Mouse (Mus musculus) ZHBTc4 (cell line): ENCODE results near the gene Eif3c.

Experiments
- DNase-seq: peaks from one replicate; pipeline ENCODE4 v3.0.0-alpha.2; 2011; ENCODE audit warnings: low read depth, low spot score

Gene Eif3c

DNA sequence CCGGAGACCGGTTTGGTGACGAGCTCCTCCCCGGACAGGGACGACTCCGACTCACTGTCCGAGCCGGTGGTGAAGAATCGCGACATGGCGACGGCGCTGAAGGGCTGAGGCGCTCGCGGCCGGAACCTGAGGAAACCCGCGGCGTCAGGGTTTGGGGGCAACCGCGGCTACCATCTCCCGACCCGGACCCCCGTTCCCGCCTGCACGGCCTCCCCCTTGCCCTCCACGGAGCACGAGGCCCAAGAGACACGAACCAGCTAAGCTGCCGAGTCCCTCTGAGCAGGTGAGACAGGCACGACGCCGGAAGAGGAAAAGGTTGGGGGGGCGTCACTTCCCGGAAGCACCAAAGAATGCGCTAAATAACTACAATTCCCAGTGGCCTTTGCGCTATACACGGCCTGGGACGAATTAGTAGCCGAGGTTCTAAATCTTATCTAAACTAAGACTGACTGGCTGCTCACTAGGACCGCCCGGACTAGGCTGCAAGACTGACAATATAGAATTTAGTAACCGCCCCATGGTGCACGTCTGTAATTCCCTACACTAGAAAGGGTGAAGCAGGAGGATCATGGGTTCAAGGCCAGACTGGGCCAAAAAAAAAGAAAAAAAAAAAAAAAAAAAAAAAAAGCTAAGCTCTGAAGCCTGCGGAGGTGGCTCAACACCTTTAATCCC lies at the start of gene Eif3c:
Gene Eif3c, minus strand, starts transcription at position 318 of the 672 bp plus-strand sequence.
- DNase-seq: peak; percentile 94

DNA sequence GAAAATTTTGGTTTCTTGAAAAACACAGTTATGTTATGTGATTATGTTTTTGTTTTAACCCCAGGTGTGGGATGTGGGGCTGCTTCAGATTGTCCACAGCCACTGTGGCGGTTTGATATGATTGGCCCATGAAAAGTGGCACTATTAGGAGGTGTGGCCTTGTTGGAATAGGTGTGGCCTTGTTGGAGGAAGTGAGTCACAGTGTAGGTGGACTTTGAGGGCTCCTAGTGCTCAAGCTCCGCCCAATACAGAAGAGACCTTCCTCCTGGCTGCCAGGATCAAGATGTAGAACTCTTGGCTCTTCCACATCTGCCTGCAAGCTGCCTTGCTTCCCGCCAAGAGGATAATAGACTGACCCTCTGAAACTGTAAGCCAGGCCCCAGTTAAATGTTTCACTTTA lies 46.5 kb upstream of the Eif3c start:
- peak; percentile 76 for DNase-seq

DNA sequence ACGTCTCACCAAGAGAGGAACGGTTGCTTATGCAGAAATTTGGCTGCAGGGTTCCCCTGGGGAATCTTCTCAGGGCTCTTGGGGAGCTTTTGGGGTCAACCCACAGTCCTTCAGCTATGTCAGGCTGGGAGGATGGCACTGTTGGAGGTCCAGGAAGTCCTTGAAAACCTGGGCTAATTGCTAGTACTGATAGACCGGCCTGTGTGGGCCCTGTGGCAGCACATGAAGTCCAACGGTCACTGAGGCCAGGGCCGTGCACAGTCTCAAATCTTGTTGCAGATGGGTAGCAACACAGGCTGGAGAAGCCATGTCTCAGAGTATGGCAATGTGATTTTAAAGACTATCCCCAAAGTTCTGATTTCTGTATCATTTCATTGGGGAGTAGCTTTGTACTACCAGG lies 41.6 kb upstream of the Eif3c start:
- DNase-seq: no peak

- no peak for DNase-seq
These were observed 40.9 kb upstream of the Eif3c start for GRCm38 (mm10) chr7:126607064-126607463.

GRCm38 (mm10) chr7:126606611-126607010 lies 40.4 kb upstream of the Eif3c start:
- no peak for DNase-seq

GRCm38 (mm10) chr7:126602650-126603049 lies 36.4 kb upstream of the Eif3c start:
- no peak for DNase-seq

GRCm38 (mm10) chr7:126601896-126602295 lies 35.7 kb upstream of the Eif3c start:
- DNase-seq: no peak

- no peak for DNase-seq
These were observed 32.7 kb upstream of the Eif3c start for GRCm38 (mm10) chr7:126598919-126599318.

DNA sequence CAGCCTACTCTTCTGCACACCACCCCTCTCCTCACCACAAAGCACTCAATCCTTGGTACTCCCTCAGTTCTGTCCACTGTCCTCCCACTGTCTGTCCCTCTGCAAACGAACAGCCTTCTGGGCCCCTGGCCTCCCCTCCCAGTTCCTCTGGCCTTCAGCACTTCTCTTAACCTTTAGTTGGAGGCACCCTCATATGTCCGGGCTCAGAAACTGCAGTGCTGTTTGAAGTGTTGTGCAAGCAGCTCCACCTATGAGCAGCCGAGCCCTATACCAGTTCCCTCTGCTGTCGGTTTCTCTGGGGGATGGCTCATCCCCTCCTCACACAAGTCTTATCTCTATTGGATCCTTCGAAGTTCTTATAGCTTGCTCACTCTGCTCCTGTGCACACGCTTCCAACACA lies 30.2 kb upstream of the Eif3c start:
- no peak for DNase-seq

GRCm38 (mm10) chr7:126595890-126596289 lies 29.7 kb upstream of the Eif3c start:
- DNase-seq: no peak

DNA sequence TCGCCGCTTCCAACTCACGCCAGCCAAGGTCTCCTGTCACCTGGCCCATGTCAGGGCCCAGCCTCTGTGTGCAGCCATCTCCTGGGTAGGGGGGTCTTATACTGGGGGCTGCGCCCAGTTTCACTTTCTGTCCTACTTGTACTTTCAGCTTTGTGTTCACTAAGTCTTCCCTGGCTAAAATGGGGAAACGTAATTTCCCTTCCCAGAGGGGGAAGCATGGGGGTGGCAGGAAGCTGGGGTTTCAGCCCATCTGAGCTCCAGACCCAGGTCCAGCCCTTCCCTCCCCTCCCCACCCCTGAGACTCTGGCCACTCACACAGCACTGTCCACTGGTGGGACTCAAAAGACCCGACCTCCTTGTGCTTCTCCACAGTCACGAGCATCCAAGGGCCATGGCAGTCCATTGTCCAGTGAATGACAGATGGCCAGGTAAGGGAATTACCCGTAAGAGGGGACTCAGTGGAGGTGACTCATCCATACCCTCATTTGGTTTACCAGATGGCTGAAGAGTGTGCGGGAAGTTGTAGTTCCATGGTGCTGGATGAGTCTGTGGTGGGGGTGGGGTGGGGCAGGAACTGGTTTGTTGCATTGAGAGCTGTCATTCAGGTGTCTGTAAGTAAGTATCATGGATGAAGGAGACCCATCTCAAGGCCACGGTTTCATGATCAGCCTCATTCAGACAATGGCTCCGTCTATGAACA lies 28.8 kb upstream of the Eif3c start, which contains the start of gene Il27:
Gene Il27, minus strand, starts transcription at position 80 of the 700 bp plus-strand sequence.
- no peak for DNase-seq

DNA sequence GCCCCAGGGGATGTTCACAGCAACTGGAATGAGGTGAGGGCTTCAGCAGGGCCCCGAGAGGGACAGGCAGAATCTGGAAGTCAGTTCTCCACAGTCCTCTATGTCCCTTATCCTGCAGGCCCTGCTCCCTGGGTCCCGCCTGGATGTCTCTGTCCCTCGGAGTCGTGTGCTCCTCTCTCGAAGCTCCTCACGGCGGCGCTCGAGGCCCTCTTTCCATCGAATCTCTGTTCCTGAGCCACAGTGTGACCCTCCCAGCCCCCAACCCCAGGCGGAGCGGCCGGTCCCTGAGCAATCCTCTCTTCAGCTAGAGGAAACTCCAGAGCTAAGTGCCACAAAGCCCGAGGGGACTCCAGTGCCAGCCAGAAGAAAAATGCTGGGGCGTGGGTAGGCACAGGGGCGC lies 21.6 kb upstream of the Eif3c start:
- peak; percentile 91 for DNase-seq

DNA sequence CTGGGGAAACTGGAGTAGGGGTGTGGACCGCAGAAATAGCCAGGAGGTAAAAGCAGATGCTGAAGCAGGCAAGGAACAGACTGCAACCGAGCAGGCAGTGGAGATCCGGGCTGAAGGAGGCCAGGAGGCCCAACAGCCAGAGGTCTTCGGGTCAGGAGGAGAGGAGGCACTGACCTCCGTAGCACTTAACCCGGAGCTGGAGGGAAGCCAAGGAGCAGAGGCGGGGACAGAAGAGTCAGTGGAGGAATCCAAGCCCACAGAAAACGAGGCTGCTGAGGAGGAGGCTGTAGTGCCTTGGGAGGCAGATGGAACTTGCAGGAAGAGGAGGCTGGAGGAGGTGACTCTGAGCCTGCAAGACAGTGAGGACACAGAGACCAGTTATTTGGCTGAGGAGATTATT lies 20.6 kb upstream of the Eif3c start:
- DNase-seq: no peak

- DNase-seq: no peak
These were observed 19.5 kb upstream of the Eif3c start, which contains the start of gene Cln3 for GRCm38 (mm10) chr7:126585717-126586116. Cln3 (minus strand) TSS chr7:126585817.

- peak; percentile 39 for DNase-seq
These were observed 18.3 kb upstream of the Eif3c start, which contains the start of gene Apobr for GRCm38 (mm10) chr7:126584506-126584977. Apobr (plus strand) TSS chr7:126584942.

GRCm38 (mm10) chr7:126583761-126584160 lies 17.6 kb upstream of the Eif3c start:
- peak; percentile 16 for DNase-seq

DNA sequence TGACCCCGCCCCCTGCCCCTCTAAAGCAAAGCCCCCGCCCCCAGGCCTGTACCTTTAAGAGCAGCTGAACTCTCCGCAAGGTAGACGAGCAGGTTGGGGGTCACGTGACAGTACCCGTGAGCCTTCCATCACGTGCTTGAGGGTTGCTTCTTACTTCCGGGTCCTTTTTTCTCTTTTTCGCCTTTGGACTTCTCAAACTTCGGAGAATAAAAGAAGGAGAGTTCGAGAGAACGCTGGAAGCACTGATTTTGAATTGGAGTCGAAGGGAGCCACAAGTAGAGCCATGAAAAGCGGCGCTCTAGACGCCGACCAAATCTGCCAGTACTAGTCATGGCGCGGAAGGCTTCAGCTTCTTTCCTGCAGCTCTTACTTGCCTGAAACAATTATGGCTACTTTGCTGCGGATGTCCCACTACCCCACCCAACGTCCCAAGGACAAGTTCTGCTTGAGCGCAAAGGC lies 17.1 kb upstream of the Eif3c start:
- peak; percentile 95 for DNase-seq

DNA sequence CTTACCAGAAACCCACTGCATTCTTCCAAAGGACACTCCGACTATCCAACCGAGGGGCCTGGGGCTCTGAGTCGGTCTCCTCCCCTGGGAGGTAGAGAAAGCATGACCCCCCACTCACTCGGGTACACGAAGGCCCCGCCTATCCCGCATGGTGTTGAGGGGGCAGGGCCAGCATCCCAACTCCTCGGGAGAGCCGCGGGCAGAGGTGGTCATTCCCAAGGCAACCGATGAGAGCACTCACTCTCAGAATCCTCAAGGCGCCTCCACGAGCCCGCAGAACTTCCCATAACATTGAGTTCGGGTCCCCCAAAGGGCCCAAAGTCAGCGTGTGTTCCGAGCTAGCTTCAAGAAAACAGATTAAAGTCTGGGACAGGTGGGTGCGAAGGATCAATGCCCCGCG lies 16.5 kb upstream of the Eif3c start:
- DNase-seq: peak; percentile 55

DNA sequence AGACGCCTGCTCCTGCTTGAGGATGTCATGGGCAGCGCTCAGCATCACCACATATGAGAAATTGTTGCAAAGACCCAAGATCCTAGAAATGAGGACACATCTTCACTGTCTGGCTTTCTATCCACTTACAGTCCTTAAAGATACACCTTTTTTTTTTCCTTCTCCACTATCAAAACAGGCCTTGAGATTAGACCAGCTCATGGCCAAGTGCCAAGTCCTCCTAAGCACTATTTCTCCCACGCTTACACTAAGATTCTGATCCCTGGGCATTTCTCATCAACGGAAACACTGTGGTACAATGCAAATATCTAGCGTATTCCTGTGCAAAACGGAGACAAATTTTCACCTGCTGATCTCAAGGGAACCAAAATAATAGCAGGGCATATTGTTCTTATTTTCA lies 15.4 kb upstream of the Eif3c start:
- no peak for DNase-seq

- peak; percentile 57 for DNase-seq
These were observed 13.0 kb upstream of the Eif3c start for GRCm38 (mm10) chr7:126579172-126579571.

GRCm38 (mm10) chr7:126576946-126577345 lies 10.7 kb upstream of the Eif3c start:
- DNase-seq: peak; percentile 88

DNA sequence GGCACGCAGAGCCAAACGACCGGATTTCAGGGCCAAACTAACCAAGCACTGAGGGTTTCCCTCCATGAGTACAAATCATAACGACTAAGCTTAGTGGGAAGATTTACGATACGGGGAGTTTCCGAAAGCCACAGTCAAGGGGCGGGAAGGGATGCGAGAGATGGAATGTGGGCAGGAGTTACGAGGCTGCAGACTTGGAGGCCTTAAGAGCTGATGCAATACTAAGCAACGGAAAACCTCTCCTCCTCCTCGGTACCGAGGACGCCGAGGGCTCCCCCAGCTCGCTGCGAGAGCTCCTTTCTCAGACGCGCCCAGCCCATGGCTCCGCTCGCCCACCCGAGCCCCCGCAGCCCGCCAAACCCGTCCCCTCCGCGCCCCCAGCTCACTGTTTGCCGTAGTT lies 518 bp downstream of the Eif3c start:
- DNase-seq: peak; percentile 59

DNA sequence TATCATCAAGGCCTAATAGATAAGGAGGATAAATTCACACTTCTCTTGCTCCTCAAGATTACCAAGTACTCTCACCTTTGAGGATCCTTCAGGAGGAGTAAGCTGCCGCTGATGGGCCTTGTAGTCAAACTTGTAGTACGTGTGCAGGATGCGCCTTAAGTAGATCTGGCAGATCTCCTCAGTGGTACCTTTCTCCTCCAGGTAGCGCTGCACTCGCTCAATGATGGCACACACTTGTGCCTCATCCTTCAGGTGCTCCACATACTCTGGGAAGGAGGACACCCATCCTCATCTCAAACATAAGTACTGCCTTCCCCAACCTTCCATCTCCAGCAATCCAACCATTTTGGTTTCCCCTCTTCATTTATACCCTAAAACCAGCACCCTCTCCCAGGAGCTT lies 9.6 kb downstream of the Eif3c start:
- DNase-seq: no peak
